Mouse (Mus musculus) layer of hippocampus, adult 2 months (tissue): Measurements from ENCODE around the gene Sppl2c. TPM values are rescaled to one million over a fixed set of nuclear protein-coding genes. Genes with fewer than 3 reads are reported as not detected.
A peak's percentile ranks its signal among the peaks of the same experiment; 100 is the strongest.

Source experiments
- DNase-seq, 2 experiments: peaks; one replicate each; pipeline ENCODE4 v3.0.0; 2022; ENCODE audit warnings: low spot score in 2 of 2
- H3K27ac ChIP-seq: fragments of 200-600 bp; 2 replicates; pipeline ENCODE4 v1.8.1; 2022
- H3K4me3 ChIP-seq: fragments of 200-600 bp; 2 replicates; pipeline ENCODE4 v1.8.1; 2022; ENCODE audit warnings: mild to moderate bottlenecking
- CTCF ChIP-seq: fragments of 200-600 bp; conservative IDR thresholded peaks from 2 replicates; pipeline ENCODE4 v1.8.1; 2022; ENCODE audit warnings: antibody characterized with exemption, mild to moderate bottlenecking, moderate library complexity
- total RNA-seq, 2 experiments: library from RNA; stranded (reverse); gene quantifications; 2 replicates each; pipeline ENCODE4 v1.2.3; 2021

The Sppl2c gene
- total RNA-seq, 2 experiments from 2014 or later = not detected

DNA sequence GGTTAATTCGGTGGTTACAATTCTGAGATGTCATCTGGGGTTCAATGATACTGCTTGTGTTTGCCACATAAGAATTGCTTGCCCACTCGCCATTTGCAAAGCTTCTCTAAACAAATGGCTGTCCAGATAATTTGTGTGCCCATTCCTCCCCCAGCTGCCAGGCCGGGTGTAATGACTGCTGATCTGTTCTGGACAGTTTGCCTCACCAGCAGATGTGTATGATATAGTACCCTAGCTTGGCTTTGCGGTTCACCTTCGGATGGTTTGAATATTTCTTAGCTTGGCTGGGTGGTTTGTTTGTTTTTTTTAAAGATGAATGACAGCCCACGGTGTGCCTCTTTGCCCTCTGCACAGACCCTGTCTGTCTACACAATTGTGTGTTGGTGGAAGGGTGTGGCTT, 48.6 kb downstream of the Sppl2c start:
- no peak for DNase-seq
- no peak for TF ChIP-seq CTCF
- peak overlapping the region; percentile 92 for H3K4me3 ChIP-seq
- peak overlapping the region; percentile 99 for H3K27ac ChIP-seq

DNA sequence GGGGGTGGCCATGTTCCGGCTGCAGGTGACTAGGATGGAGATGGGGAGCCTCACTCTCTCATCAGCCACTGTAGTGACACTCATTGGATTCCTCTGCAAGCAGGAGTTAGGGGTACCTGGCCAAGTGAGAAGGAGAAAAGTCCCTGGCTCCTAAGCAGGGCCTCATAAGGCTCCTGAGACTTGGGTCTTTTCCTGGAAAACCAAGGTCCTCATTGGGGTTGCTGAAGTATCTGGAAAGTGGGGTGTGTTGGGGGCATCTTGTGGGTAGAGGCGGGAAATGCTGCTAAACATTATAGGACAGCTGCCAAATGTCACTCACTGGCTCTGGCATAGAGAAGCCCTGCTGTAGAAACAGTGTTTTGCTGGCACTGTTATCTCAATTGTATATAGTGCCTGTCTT, 49.8 kb downstream of the Sppl2c start:
- DNase-seq = no peak
- H3K27ac ChIP-seq = peak overlapping the region; percentile 64
- no peak overlapping the region for H3K4me3 ChIP-seq
- no peak for TF ChIP-seq CTCF

DNA sequence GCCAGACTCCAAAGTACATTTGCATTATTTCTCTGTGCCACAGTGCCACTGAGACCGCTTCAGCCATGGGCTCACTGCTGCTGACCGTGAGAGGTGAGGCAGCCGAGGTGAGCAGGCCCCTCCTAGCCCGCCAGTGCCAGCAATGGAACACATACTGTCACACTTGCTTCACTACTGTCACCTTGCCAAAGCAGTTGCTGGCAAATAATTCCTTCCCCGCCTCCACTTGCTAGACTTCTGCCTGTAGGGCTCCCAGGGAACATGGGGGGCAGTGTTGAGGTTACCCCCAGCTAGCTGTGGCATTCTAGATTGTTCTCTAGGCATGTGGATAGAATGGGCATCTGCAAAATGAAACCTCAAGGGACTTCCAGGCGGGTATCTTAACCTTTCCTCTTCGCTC, 51.1 kb downstream of the Sppl2c start:
- DNase-seq = peak; percentile 76 to 82
- H3K27ac ChIP-seq = peak overlapping the region; percentile 78
- H3K4me3 ChIP-seq = no peak overlapping the region; the same call in 1 of the 2 replicates
- TF ChIP-seq CTCF = peak; percentile 72

GRCm38 (mm10) chr11:104237958-104238747, 52.0 kb downstream of the Sppl2c start:
- DNase-seq = no peak
- Histone ChIP-seq H3K27ac (peak overlapping the region; percentile 78; the same call in 1 of the 2 replicates), H3K4me3 (no peak overlapping the region)
- no peak for TF ChIP-seq CTCF

Other genes starting within 250 kb of the Sppl2c start
- 1,000 to 10,000 TPM; 1,134 to 1,252 TPM for gene Nsf, start 232.3 kb upstream of the Sppl2c start, total RNA-seq
- 10 to 100 TPM; 39.7 to 47.0 TPM for gene Arf2, start 219.6 kb upstream of the Sppl2c start, total RNA-seq
- 1 to 10 TPM; 6.3 to 9.2 TPM for gene Crhr1, start 53.5 kb upstream of the Sppl2c start, total RNA-seq
- 100 to 1,000 TPM; 312 to 318 TPM for gene Mapt, start 45.1 kb downstream of the Sppl2c start, total RNA-seq